Mouse (Mus musculus) spleen, postnatal 4 days (tissue): ENCODE data around the gene Slc27a1.

ENCODE experiments used
- DNase-seq, 2 experiments: peaks; one replicate each; pipeline ENCODE4 v3.0.0; 2022; ENCODE audit warnings: low spot score in 2 of 2

Slc27a1 gene

DNA sequence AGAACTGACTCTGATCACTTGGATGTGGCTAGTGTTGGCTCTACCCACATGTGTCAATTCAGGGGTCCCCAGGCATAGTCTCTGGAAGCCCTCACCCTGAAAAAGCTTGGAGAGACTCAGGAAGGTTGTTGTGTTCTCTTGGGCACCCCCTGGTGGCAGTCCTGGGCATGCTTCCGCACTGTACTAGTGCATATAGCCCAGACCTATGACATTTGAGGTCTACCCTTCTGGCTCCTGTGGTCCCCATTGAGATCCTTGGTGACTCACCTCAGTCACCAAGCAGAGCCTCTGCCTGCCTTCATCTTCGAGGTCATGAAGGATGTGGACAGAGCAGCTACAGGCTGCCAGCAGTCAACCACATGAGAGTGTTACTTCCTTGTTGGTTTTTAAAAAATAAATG is 18.2 kb downstream of the Slc27a1 start:
- DNase-seq = peak; percentile 54 to 82

DNA sequence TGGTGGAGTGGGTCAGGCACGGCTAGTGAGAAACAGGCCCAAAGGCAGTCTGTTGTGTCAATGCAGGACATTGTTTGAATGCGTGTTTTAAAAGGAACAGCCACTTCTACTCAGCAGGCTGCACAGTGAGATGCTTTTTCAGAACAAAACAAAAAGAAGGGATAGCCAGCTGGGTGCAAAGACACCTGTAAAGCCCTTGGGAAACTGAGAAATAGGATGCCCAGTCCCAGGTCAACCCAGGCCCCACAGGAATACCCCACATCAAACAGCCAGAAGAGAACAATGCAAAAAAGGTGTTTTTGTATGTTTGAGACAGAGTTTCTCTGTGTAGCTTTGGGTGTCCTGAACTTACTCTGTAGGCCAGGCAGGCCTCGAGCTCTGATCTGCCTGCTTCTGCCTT is 20.1 kb downstream of the Slc27a1 start:
- DNase-seq = no peak

- DNase-seq = no peak
Measured at GRCm38 (mm10) chr8:71591017-71591416, 22.3 kb downstream of the Slc27a1 start.

GRCm38 (mm10) chr8:71591471-71592373 is 23.0 kb downstream of the Slc27a1 start, which contains the start of gene Pgls:
Gene Pgls (plus strand): TSS chr8:71592176.
- peak; percentile 92 to 96 for DNase-seq

DNA sequence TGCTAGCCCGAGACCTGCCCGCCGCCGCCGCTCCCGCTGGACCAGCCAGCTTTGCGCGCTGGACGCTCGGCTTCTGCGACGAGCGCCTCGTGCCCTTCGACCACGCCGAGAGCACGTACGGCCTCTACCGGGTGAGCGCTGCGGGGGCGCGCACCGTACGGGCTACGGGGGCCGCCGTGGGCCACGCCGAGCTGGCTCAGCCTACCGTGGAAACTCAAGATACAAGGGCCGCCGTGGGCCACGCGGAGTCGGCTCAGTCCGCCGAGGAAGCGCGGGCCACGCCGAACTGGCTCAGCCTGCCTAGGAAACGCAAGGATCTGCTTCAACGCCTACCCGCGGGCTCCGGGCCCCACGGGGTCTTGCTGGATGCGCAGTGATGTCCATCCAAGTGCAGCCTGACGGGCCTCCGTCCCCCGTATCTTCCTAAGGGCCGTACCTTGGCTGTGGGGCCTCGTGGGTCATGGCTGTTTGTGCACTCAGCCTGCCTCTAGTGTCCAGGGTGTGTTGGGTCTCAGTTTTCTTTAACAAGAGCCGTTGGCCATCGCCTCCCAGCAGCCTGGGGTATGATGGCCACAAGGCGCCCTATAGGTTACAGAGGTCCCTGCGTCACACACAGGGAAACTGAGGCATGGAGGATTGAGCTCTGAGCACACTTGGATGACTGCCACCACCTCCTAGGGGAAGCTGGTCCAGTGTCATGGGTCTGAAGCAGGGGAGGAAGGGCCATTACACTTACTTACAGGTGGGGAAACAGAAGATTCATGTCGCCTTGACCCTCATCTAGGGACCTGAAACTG is 23.9 kb downstream of the Slc27a1 start:
- DNase-seq = peak; percentile 72 to 87

DNA sequence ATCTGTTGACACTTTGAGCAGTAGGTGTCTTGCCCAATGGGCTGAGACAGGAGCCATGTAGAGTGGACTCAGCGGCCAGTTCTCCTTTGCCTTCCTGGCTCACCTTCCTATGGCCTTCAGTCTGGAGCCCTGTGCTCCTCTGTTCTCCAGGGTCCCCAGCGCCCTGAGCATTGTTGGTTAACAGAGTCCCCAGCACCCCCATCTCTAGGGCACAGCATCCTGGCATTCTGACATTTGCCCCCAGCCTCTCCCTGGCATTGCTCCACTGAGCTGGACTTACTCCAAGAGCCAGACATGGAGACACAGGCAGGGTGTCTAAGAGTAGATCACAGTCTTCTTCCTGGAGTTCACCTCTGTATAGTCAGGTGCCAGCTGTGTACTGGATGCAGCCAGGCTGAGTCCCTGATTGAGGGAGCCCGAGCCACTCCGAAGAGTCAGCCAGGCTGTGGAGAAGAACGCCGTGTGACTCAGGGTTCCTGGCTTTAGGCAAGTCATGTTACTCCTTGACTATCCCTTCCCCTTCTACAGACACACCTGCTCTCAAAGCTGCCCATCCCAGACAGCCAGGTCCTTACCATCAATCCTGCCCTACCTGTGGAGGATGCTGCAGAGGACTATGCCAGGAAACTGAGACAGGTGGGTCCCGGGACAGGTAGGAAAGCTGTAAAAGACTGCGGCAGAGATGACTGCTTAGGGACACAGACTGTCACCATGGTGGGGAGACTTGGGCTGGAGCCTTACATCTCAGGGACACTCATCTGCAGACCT is 25.1 kb downstream of the Slc27a1 start:
- DNase-seq = no peak

DNA sequence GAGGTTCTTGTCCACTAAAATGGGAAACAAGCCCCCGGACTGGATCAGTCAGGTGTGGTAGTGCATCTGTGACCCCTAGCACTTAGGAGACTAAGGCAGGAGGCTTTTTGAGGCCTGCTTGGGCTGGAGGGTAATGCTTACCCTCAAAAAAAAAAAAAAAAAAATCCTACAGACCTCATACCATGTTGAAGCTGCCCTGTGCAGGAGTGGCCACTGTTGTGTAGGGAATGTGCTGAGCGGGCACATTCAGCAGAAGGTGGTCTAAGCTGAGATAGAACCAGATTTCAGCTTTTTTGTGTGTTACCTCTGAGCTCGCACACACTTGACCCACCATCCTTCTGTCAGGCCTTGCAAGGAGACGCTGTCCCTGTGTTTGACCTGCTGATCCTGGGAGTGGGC is 25.6 kb downstream of the Slc27a1 start:
- no peak for DNase-seq

- DNase-seq = peak; percentile 89 to 98
Measured at GRCm38 (mm10) chr8:71595862-71596261, 27.2 kb downstream of the Slc27a1 start.

GRCm38 (mm10) chr8:71596384-71596783 is 27.7 kb downstream of the Slc27a1 start:
- no peak for DNase-seq

DNA sequence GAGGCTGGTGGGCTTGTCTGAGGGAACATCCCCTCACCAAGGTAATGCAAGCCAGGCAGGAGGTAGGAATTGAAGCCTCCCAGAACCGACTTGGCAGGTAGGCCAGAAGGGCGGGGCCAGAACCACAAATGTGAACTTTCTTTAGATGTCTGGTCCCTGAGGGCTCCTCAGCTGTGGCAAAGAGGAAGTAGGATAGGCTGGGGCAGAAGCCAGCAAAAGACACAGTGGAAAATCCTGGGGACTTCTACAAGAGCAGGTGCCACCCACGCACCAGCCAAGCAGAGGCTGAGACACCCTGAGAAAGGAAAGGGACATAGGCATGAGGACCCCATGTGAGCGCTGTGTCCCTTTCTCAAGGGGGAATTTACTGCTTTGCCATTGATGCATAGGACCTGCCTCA is 28.1 kb downstream of the Slc27a1 start:
- peak in 1 of 2 experiments; percentile 55 for DNase-seq

DNA sequence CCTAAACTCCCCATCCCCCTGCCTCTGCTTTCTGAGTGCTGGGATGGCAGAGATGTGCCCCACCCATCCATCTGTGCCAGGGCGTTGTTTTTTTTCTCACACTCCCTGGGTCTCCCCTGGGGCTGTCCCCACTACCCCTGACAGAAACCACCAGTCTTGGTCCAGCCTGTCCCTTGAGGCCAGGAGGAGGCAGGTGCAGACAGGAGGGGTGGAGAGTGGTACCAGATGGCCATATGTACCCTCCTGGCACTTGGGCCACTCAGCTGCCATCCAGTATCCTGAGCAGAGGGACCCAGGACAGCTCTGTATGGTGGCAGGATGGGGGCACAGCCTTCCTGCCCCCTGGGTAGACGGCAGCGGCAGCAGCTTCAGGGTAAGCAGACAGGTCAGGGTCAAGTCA is 28.8 kb downstream of the Slc27a1 start, which contains the start of gene Fam129c:
Gene Fam129c (plus strand): TSS at position 198 of the 400 bp plus-strand sequence.
- DNase-seq = peak in 1 of 2 experiments; percentile 56

GRCm38 (mm10) chr8:71598375-71598774 is 29.7 kb downstream of the Slc27a1 start:
- no peak for DNase-seq

DNA sequence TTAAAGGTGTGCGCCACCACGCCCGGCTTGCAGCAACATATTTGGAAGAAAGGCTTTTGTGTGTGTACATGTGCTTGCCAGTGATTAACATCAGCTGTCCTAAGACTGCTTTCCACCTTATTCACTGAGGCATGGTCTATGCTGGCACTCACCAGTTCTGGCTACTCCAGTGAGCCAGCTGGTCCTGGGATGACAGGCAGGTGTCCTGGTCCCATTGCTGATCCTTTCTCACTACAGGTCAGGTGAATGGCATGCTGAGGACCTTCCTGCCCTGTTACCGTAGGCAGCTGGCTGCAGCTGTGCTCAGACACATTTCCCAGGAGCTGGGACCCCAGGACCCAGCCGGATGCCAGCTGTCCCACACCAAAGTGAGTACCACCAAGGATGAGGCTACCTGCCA is 30.2 kb downstream of the Slc27a1 start:
- DNase-seq = no peak

DNA sequence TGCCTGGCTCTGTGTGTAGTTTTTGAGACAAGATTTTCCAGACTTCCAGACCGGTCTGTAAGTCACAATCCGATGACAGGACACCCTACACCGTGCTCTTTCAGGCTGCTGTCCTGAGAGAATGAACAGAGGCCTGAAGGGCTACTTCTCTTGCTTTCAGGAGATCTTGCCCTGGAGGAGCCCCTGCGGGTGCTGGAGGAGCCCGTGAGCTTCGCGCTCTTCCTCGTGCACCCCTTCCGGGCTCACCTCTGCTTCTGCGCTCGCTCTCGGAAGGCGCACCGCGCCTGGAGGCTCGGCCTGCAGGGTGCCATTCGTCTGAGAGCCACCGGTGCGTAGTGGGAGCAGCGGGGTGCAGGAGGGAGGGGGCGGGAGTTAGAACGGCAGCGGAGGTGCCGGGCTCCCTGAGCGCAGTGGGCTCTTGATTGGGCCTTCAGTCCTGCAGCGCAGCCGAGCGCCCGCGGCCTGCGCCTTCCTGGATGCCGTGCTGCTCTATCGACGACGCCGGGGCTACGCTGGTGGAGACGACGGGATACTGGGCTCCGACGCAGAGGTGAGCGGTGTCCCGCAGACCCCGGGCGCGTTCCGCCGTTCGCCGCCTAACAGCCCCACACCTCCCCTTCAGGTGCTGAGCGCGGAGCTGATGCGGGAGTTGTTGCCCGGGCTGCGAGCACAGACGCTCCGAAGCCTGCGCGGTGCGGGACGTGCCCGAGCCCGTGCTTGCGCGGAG is 33.4 kb downstream of the Slc27a1 start:
- no peak for DNase-seq

GRCm38 (mm10) chr8:71602666-71603334 is 34.1 kb downstream of the Slc27a1 start:
- no peak for DNase-seq

DNA sequence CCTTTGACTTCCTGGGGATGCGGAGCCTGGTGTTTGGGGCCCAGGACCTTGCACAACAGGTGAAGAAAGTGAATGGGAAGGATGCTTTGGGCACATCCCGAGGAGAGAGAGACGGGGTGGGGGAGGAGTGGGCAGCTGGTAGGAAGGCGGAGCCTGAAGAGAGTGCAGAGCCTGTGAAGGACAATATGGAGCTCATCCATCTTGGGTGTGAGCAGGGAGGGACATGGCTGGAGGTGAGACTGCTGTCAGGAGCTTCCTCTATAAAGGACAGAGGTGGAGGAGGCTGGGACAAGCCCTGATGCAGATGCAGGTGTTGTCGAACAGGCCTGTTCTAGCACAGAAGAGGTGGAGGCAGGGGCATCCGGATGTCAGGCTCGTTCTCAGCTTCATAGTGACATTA is 35.3 kb downstream of the Slc27a1 start:
- no peak for DNase-seq

- peak; percentile 96 for DNase-seq
Measured at GRCm38 (mm10) chr8:71610822-71611651, 42.4 kb downstream of the Slc27a1 start, which contains the start of gene Colgalt1. Gene Colgalt1 (plus strand): TSS chr8:71610998.

DNA sequence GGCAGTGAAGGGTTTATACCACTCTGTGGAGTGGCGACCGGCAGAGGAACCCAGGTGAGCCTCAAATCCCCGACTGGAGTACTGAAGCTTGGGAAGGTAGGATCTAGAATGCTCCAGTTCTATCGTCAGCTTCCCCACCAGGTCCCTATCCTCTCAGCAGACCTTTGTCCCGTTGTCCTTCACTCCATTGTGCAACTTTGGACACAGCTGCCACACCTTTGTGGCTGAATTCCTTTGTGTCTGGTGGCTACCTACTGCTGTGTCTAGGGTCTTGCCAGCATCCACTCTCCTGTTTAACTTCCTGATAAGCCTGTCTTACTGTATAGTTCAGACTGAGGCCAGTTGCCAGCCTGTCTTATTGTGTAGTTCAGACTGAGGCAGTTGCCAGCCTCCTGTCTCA is 43.5 kb downstream of the Slc27a1 start:
- DNase-seq = no peak

DNA sequence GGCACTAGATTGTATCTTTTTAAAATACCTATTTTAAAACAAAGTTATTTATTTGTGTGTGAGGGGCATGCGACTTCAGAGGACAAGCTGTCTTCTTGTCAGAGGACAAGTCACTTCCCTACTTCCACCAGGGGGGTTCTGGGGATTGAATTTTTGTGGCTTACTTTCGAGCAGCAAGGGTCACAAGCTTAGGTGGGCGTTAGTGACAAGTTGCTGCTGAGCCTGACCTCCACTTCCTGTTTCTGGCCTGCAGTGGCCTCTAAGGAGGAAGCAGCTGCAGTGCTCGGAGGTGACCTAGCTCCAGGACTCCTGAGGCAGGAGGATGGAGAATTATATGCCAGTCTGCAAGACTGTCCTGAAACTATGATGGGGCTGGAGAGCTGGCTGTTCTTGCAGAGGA is 44.7 kb downstream of the Slc27a1 start:
- no peak for DNase-seq

- no peak for DNase-seq
Measured at GRCm38 (mm10) chr8:71619786-71620185, 51.1 kb downstream of the Slc27a1 start.
